Mouse (Mus musculus): ENCODE data around the gene Pdzd7.

GRCm38 (mm10) chr19:45079769-45080515 lies 34.4 kb upstream of the Pdzd7 start:
- TF ChIP-seq POLR2A (IDR thresholded peaks at IDR 0.05; ENCODE audit: insufficient read length, low read depth) (peak; percentile 48), MAX (IDR thresholded peaks at IDR 0.05; ENCODE audit: low read depth) (no peak), SRF (IDR thresholded peaks at IDR 0.05; ENCODE audit: control insufficient read depth, insufficient read length, low read depth) (no peak), E2F4 (IDR thresholded peaks at IDR 0.05; ENCODE audit: insufficient read depth) (no peak), MYOG (IDR thresholded peaks at IDR 0.05; ENCODE audit: control insufficient read depth in 1 of 3, insufficient read depth in 1 of 3, insufficient read length in 2 of 3, low read depth in 2 of 3) (no peak), TCF12 (IDR thresholded peaks at IDR 0.05; ENCODE audit: insufficient read depth, poor library complexity, severe bottlenecking) (no peak), USF1 (IDR thresholded peaks at IDR 0.05; ENCODE audit: low read depth) (no peak), TCF3 (IDR thresholded peaks at IDR 0.05; ENCODE audit: insufficient read length, low read depth) (no peak)

Measured in myocyte (in vitro differentiated cells).